Mouse (Mus musculus): Measurements from ENCODE around the gene Ms4a6b.

DNA sequence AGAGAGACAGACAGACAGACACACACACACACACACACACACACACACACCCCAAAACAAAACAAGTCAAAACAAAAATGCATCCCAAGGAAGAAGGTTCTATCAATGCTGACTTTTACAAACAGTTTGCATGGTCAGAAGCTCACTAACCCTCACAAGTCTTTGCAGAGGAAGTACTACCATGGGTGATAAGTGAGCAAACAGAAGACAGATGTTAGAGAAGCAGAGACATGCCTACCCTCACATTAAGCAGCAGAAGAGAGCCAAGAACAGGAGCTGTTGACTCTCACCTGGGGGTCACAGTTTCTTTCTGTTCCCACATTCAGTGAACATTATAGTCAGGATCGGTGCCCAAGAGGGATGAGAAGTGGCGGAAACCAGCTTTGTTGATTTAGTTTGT lies 36.6 kb upstream of the Ms4a6b start:
- TF ChIP-seq POLR2A (IDR thresholded peaks at IDR 0.05; ENCODE audit: insufficient read depth, low read depth, low read length) (no peak), CTCF (IDR thresholded peaks at IDR 0.05; ENCODE audit: insufficient read depth, low read depth, low read length) (no peak)

Measured in olfactory bulb, adult 2 months (tissue).